Mouse (Mus musculus): ENCODE measurements around the gene Klc4. TPM values are rescaled to one million over a fixed set of nuclear protein-coding genes. Genes with fewer than 3 reads are reported as not detected.

Klc4 gene
- polyA plus RNA-seq, 1 experiment from 2014 or later: 40.0 TPM

GRCm38 (mm10) chr17:46674530-46675283 is 28.9 kb upstream of the Klc4 start:
- Histone ChIP-seq H3K4me1 (peaks cover 35% of the 10 kb centered on the region), H3K4me2 (replicated peaks) (peak overlapping the region; percentile 92), H3K9ac (peak overlapping the region; percentile 76), H3K36me3 (peaks cover 55% of the 10 kb centered on the region), H3K27me3 (no peaks in the 10 kb centered on the region), H3K9me3 (replicated peaks) (no peaks in the 10 kb centered on the region), H3K4me3 (peak overlapping the region; percentile 89), H3K27ac (peak overlapping the region; percentile 80)
- peak; percentile 44 for ATAC-seq (ENCODE audit: low FRiP score)
- 12% methylated on average over 15 of the region's 15 CpGs for WGBS

GRCm38 (mm10) chr17:46673850-46674529 is 28.2 kb upstream of the Klc4 start, which contains the start of gene Rrp36:
Gene Rrp36 (minus strand): TSS chr17:46674352.
- no peaks in the 10 kb centered on the region for H3K27me3 ChIP-seq
- peak; percentile 89 for ATAC-seq (ENCODE audit: low FRiP score)
- peaks cover 28% of the 10 kb centered on the region for H3K4me1 ChIP-seq
- H3K36me3 ChIP-seq: peaks cover 62% of the 10 kb centered on the region
- H3K27ac ChIP-seq: peak within 1 kb of the TSS; percentile 80
- peak within 1 kb of the TSS; percentile 89 for H3K4me3 ChIP-seq
- H3K9me3 ChIP-seq (replicated peaks): no peaks in the 10 kb centered on the region
- H3K4me2 ChIP-seq (replicated peaks): peak within 1 kb of the TSS; percentile 92
- WGBS: 1% methylated on average over 43 of the region's 43 CpGs
- peak within 1 kb of the TSS; percentile 76 for H3K9ac ChIP-seq

GRCm38 (mm10) chr17:46669911-46670310 is 24.1 kb upstream of the Klc4 start:
- WGBS: 95% methylated on average over 10 of the region's 10 CpGs
- no peak overlapping the region for H3K27ac ChIP-seq
- H3K9ac ChIP-seq: no peak overlapping the region

GRCm38 (mm10) chr17:46667712-46668111 is 21.9 kb upstream of the Klc4 start:
- Histone ChIP-seq H3K27ac (no peak overlapping the region), H3K4me2 (replicated peaks) (no peak overlapping the region), H3K27me3 (no peaks in the 10 kb centered on the region), H3K9me3 (replicated peaks) (no peaks in the 10 kb centered on the region), H3K4me3 (no peak overlapping the region), H3K36me3 (peaks cover 73% of the 10 kb centered on the region), H3K9ac (no peak overlapping the region), H3K4me1 (no peaks in the 10 kb centered on the region)
- ATAC-seq (ENCODE audit: low FRiP score): no peak
- WGBS: 90% methylated on average over 16 of the region's 16 CpGs

More at GRCm38 (mm10) chr17:46669911-46670310, 24.1 kb upstream of the Klc4 start:
- H3K4me3 ChIP-seq: no peak overlapping the region
- H3K9me3 ChIP-seq (replicated peaks): no peaks in the 10 kb centered on the region
- H3K36me3 ChIP-seq: peaks cover 57% of the 10 kb centered on the region
- no peaks in the 10 kb centered on the region for H3K27me3 ChIP-seq
- no peak overlapping the region for H3K4me2 ChIP-seq (replicated peaks)
- peaks cover 17% of the 10 kb centered on the region for H3K4me1 ChIP-seq
- no peak for ATAC-seq (ENCODE audit: low FRiP score)

GRCm38 (mm10) chr17:46662730-46663129 is 16.9 kb upstream of the Klc4 start:
- H3K9me3 ChIP-seq (replicated peaks): no peaks in the 10 kb centered on the region
- H3K27ac ChIP-seq: no peak overlapping the region
- H3K4me2 ChIP-seq (replicated peaks): no peak overlapping the region
- H3K4me3 ChIP-seq: no peak overlapping the region
- no peak for ATAC-seq (ENCODE audit: low FRiP score)
- peaks cover 94% of the 10 kb centered on the region for H3K36me3 ChIP-seq
- no peaks in the 10 kb centered on the region for H3K27me3 ChIP-seq
- no peaks in the 10 kb centered on the region for H3K4me1 ChIP-seq
- no peak overlapping the region for H3K9ac ChIP-seq
- WGBS: 100% methylated on average over 5 of the region's 5 CpGs

- 89% methylated on average over 12 of the region's 12 CpGs for WGBS
- H3K36me3 ChIP-seq: peaks cover 98% of the 10 kb centered on the region
- H3K27me3 ChIP-seq: no peaks in the 10 kb centered on the region
- no peak for ATAC-seq (ENCODE audit: low FRiP score)
- no peak overlapping the region for H3K4me3 ChIP-seq
- H3K4me1 ChIP-seq: no peaks in the 10 kb centered on the region
- H3K9me3 ChIP-seq (replicated peaks): no peaks in the 10 kb centered on the region
- H3K27ac ChIP-seq: no peak overlapping the region
- no peak overlapping the region for H3K9ac ChIP-seq
- H3K4me2 ChIP-seq (replicated peaks): no peak overlapping the region
These were observed 16.2 kb upstream of the Klc4 start for GRCm38 (mm10) chr17:46661981-46662380.

GRCm38 (mm10) chr17:46661351-46661750 is 15.5 kb upstream of the Klc4 start:
- Histone ChIP-seq H3K36me3 (peaks cover 98% of the 10 kb centered on the region), H3K4me3 (no peak overlapping the region), H3K4me1 (no peaks in the 10 kb centered on the region), H3K27me3 (no peaks in the 10 kb centered on the region), H3K27ac (no peak overlapping the region), H3K9me3 (replicated peaks) (no peaks in the 10 kb centered on the region), H3K9ac (no peak overlapping the region), H3K4me2 (replicated peaks) (no peak overlapping the region)
- ATAC-seq (ENCODE audit: low FRiP score): no peak
- 92% methylated on average over 9 of the region's 9 CpGs for WGBS

- H3K36me3 ChIP-seq: peaks cover 79% of the 10 kb centered on the region
- 87% methylated on average over 6 of the region's 6 CpGs for WGBS
These were observed 10.2 kb upstream of the Klc4 start for GRCm38 (mm10) chr17:46656054-46656453.

GRCm38 (mm10) chr17:46651755-46652547 is 6.1 kb upstream of the Klc4 start:
- 78% methylated on average over 20 of the region's 20 CpGs for WGBS
- Histone ChIP-seq H3K4me2 (replicated peaks) (peak overlapping the region; percentile 65), H3K27me3 (no peaks in the 10 kb centered on the region), H3K36me3 (peaks cover 43% of the 10 kb centered on the region), H3K9ac (peak overlapping the region; percentile 91), H3K4me1 (peaks cover 34% of the 10 kb centered on the region), H3K27ac (no peak overlapping the region), H3K4me3 (peak overlapping the region; percentile 67), H3K9me3 (replicated peaks) (no peaks in the 10 kb centered on the region)
- no peak for ATAC-seq (ENCODE audit: low FRiP score)

More at GRCm38 (mm10) chr17:46656054-46656453, 10.2 kb upstream of the Klc4 start:
- no peak for ATAC-seq (ENCODE audit: low FRiP score)
- Histone ChIP-seq H3K4me2 (replicated peaks) (no peak overlapping the region), H3K27ac (no peak overlapping the region), H3K4me3 (no peak overlapping the region), H3K9ac (no peak overlapping the region), H3K4me1 (peaks cover 20% of the 10 kb centered on the region), H3K27me3 (no peaks in the 10 kb centered on the region), H3K9me3 (replicated peaks) (no peaks in the 10 kb centered on the region)

- Histone ChIP-seq H3K9ac (peak overlapping the region; percentile 91), H3K4me3 (peak overlapping the region; percentile 67), H3K9me3 (replicated peaks) (no peaks in the 10 kb centered on the region), H3K4me1 (peaks cover 40% of the 10 kb centered on the region), H3K27me3 (no peaks in the 10 kb centered on the region), H3K27ac (peak overlapping the region; percentile 94; the same call in 1 of the 2 replicates), H3K4me2 (replicated peaks) (peak overlapping the region; percentile 65), H3K36me3 (peaks cover 37% of the 10 kb centered on the region)
- ATAC-seq (ENCODE audit: low FRiP score): no peak
- WGBS: 80% methylated on average over 17 of the region's 17 CpGs
These were observed 5.5 kb upstream of the Klc4 start for GRCm38 (mm10) chr17:46651292-46651691.

- H3K4me2 ChIP-seq (replicated peaks): peak within 1 kb of the TSS; percentile 65
- ATAC-seq (ENCODE audit: low FRiP score): peak; percentile 95
- H3K4me1 ChIP-seq: peaks cover 40% of the 10 kb centered on the region
- peak within 1 kb of the TSS; percentile 67 for H3K4me3 ChIP-seq
- H3K9ac ChIP-seq: peak within 1 kb of the TSS; percentile 91
- H3K27ac ChIP-seq: peak within 1 kb of the TSS; percentile 94
- H3K27me3 ChIP-seq: no peaks in the 10 kb centered on the region
- no peaks in the 10 kb centered on the region for H3K9me3 ChIP-seq (replicated peaks)
- peaks cover 29% of the 10 kb centered on the region for H3K36me3 ChIP-seq
- under 1% methylated on average over 53 of the region's 58 CpGs for WGBS
These were observed 4.6 kb upstream of the Klc4 start, which contains the start of gene Cul7 for GRCm38 (mm10) chr17:46650232-46651031. Gene Cul7 (plus strand): TSS chr17:46650337.

All from hindbrain, embryonic 12.5 days (tissue).